Mouse (Mus musculus) liver, postnatal 0 days (tissue): Measurements from ENCODE around the gene Hspb8.

Experiments used
- CTCF ChIP-seq: sonication (generic); IDR thresholded peaks from 2 replicates; pipeline ENCODE4 v1.5.1; 2016; ENCODE audit warnings: antibody characterized with exemption, low read depth
- EP300 ChIP-seq: IDR thresholded peaks from 2 replicates; pipeline ENCODE4 v1.6.1; 2016; ENCODE audit warnings: antibody characterized with exemption, low read depth, mild to moderate bottlenecking

- TF ChIP-seq CTCF (no peak), EP300 (no peak)
Observed at GRCm38 (mm10) chr5:116378872-116379271, 43.8 kb downstream of the Hspb8 start.
